8 mouse cellular contexts compared by ENCODE assay signal in genomic region chr4:133633332-133634042, GRCm38 (mm10). TPM values are rescaled to one million over a fixed set of nuclear protein-coding genes. Genes with fewer than 3 reads are reported as not detected.
DNase-seq lines count a peak whose midpoint lies in the region; ATAC-seq lines count a peak whose summit lies in the region.

No protein-coding gene starts in this region.

- peak; percentile 92 for DNase-seq in MN1 (ENCODE audit: low spot score)
- DNase-seq in cerebellum, adult 9-11 months = peak; percentile 89
- peak; percentile 64 to 86 for DNase-seq in frontal cortex, postnatal 10 days (ENCODE audit: low spot score in 2 of 2)
- peak; percentile 85 to 88 for DNase-seq in layer of hippocampus, postnatal 25 days (ENCODE audit: extremely low spot score in 1 of 2, low spot score in 1 of 2)
- DNase-seq in lung, postnatal 25 days (ENCODE audit: low spot score) = peak; percentile 91
- peak; percentile 90 for DNase-seq in retina, embryonic 14.5 days (ENCODE audit: low spot score)
- DNase-seq in thymus, postnatal 4 days = peak; percentile 96

- peak overlapping the region; percentile 91 for H3K9ac ChIP-seq in hindbrain, embryonic 12.5 days

- H3K27me3 ChIP-seq in hindbrain, embryonic 12.5 days = no peaks in the 10 kb centered on the region

- H3K4me2 ChIP-seq in hindbrain, embryonic 12.5 days (replicated peaks) = peak overlapping the region; percentile 74

- peaks cover 19% of the 10 kb centered on the region for H3K4me1 ChIP-seq in hindbrain, embryonic 12.5 days

- 11% methylated on average over 32 of the region's 47 CpGs for WGBS in hindbrain, embryonic 12.5 days

- H3K27ac ChIP-seq in hindbrain, embryonic 12.5 days = peak overlapping the region; percentile 76

- ATAC-seq in hindbrain, embryonic 12.5 days (ENCODE audit: low FRiP score) = peak; percentile 82

- H3K9me3 ChIP-seq in hindbrain, embryonic 12.5 days (replicated peaks) = no peaks in the 10 kb centered on the region

- peak overlapping the region; percentile 85 for H3K4me3 ChIP-seq in hindbrain, embryonic 12.5 days

- no peaks in the 10 kb centered on the region for H3K36me3 ChIP-seq in hindbrain, embryonic 12.5 days

RNA-seq across cellular contexts. Expression of gene Zdhhc18, which starts 16.5 kb away (rescaled TPM):
- polyA plus RNA-seq in hindbrain, embryonic 12.5 days (2016; fragmentation: Nextera tagmentation; extraction: Ambion mirVana) = 4.1 and 6.4 TPM in 2 replicates
- total RNA-seq in layer of hippocampus, postnatal 25 days (2021) = 10 to 100 TPM; 33.6 to 39.8 TPM

RNA-seq across cellular contexts. Expression of gene Sfn, which starts 31.5 kb away (rescaled TPM):
- polyA plus RNA-seq in hindbrain, embryonic 12.5 days (2016; fragmentation: Nextera tagmentation; extraction: Ambion mirVana) = 12.6 and 13.6 TPM in 2 replicates
- 1 to 10 TPM; 1.5 to 1.9 TPM for total RNA-seq in layer of hippocampus, postnatal 25 days (2021)

RNA-seq across cellular contexts. Expression of gene Pigv, which starts 39.0 kb away (rescaled TPM):
- 16.6 and 18.6 TPM in 2 replicates for polyA plus RNA-seq in hindbrain, embryonic 12.5 days (2016; fragmentation: Nextera tagmentation; extraction: Ambion mirVana)
- total RNA-seq in layer of hippocampus, postnatal 25 days (2021) = 1 to 10 TPM; 7.9 to 9.6 TPM

RNA-seq across cellular contexts. Expression of gene Gpn2, which starts 49.3 kb away (rescaled TPM):
- 21.9 and 22.2 TPM in 2 replicates for polyA plus RNA-seq in hindbrain, embryonic 12.5 days (2016; fragmentation: Nextera tagmentation; extraction: Ambion mirVana)
- total RNA-seq in layer of hippocampus, postnatal 25 days (2021) = 10 to 100 TPM; 10.0 to 10.2 TPM

RNA-seq across cellular contexts. Expression of gene Gpatch3, which starts 58.9 kb away (rescaled TPM):
- 10.9 and 12.8 TPM in 2 replicates for polyA plus RNA-seq in hindbrain, embryonic 12.5 days (2016; fragmentation: Nextera tagmentation; extraction: Ambion mirVana)
- 1 to 10 TPM; 8.2 to 9.5 TPM for total RNA-seq in layer of hippocampus, postnatal 25 days (2021)

Comparison
In these comparisons a context has a peak if more than half of its experiments do, and no peak if none do; other contexts are left out.
1. Peak in every context shown above with its lines: DNase-seq, ATAC-seq, H3K4me3 ChIP-seq and H3K27ac ChIP-seq.